Mouse (Mus musculus) CH12.LX (cell line): ENCODE results near the gene Ttc21b. TPM values are rescaled to one million over a fixed set of nuclear protein-coding genes. Genes with fewer than 3 reads are reported as not detected.

Source experiments
- DNase-seq: peaks from one replicate; pipeline ENCODE4 v3.0.0-alpha.2; 2013; ENCODE audit errors: extremely low read depth
- H3K27ac ChIP-seq: 2 replicates; pipeline ENCODE4 v1.5.1; 2012; ENCODE audit warnings: low read depth, mild to moderate bottlenecking, control low read depth, moderate library complexity; ENCODE audit not compliant: insufficient read depth
- H3K27me3 ChIP-seq: replicated peaks from 2 replicates; pipeline ENCODE3; 2012; ENCODE audit warnings: inconsistent platforms
- H3K36me3 ChIP-seq, 2 experiments: replicated peaks in 1 of 2; 2 replicates each; pipeline versions ENCODE3 to v1.6.1; 2012; ENCODE audit warnings: inconsistent platforms in 1 of 2, low read length in 1 of 2, mild to moderate bottlenecking in 1 of 2, mixed read lengths in 1 of 2, moderate library complexity in 1 of 2; ENCODE audit not compliant: control insufficient read depth in 1 of 2, insufficient read depth in 1 of 2
- H3K4me1 ChIP-seq, 2 experiments: 2 replicates each; pipeline ENCODE4 v1.6.1; 2012; ENCODE audit warnings: inconsistent platforms in 1 of 2, moderate library complexity in 1 of 2; ENCODE audit not compliant: insufficient read depth in 2 of 2, control insufficient read depth in 1 of 2
- H3K4me2 ChIP-seq: 2 replicates; pipeline ENCODE4 v1.6.1; 2012; ENCODE audit warnings: low read depth, mild to moderate bottlenecking, control low read depth; ENCODE audit not compliant: poor library complexity, insufficient read depth, severe bottlenecking
- H3K4me3 ChIP-seq, 3 experiments: fragments of 150-350 bp in 1 of 3; sonication (generic) in 1 of 3; replicated peaks in 1 of 3; 2 replicates each; pipeline versions ENCODE3 to v1.5.1; 2011 to 2012; ENCODE audit warnings: low read depth in 2 of 3, low read length in 2 of 3, mild to moderate bottlenecking in 2 of 3, moderate library complexity in 2 of 3, control low read depth in 1 of 3, improper control_type of control experiment in 1 of 3, inconsistent platforms in 1 of 3, mixed read lengths in 1 of 3; ENCODE audit not compliant: poor library complexity in 1 of 3
- H3K79me2 ChIP-seq: replicated peaks from 2 replicates; pipeline ENCODE4 v1.6.1; 2012; ENCODE audit warnings: mild to moderate bottlenecking, moderate library complexity; ENCODE audit not compliant: control insufficient read depth, poor library complexity, insufficient read depth, severe bottlenecking; ENCODE audit errors: extremely low read depth
- H3K9ac ChIP-seq: 2 replicates; pipeline ENCODE4 v1.6.1; 2012; ENCODE audit warnings: low read depth, mild to moderate bottlenecking, control low read depth, moderate library complexity; ENCODE audit not compliant: insufficient read depth
- H3K9me3 ChIP-seq: replicated peaks from 2 replicates; pipeline ENCODE3; 2012; ENCODE audit warnings: low read length, inconsistent platforms, mixed read lengths
- E2F4 ChIP-seq: IDR thresholded peaks from 2 replicates; pipeline ENCODE4 v1.6.1; 2011; ENCODE audit warnings: low read depth, low read length, improper control_type of control experiment; ENCODE audit not compliant: insufficient replicate concordance
- ELF1 ChIP-seq: IDR thresholded peaks from 2 replicates; pipeline ENCODE4 v1.6.1; 2014; ENCODE audit warnings: low read depth, mild to moderate bottlenecking, inconsistent platforms, low read length, improper control_type of control experiment
- GABPA ChIP-seq: IDR thresholded peaks from 2 replicates; pipeline ENCODE4 v1.6.1; 2012; ENCODE audit warnings: low read depth, low read length, improper control_type of control experiment, inconsistent platforms; ENCODE audit not compliant: insufficient replicate concordance
- HCFC1 ChIP-seq: IDR thresholded peaks from 2 replicates; pipeline ENCODE4 v1.6.1; 2012; ENCODE audit warnings: low read depth, mild to moderate bottlenecking, inconsistent platforms, low read length, improper control_type of control experiment
- JUN ChIP-seq: IDR thresholded peaks from 2 replicates; pipeline ENCODE4 v1.6.1; 2011; ENCODE audit warnings: low read depth, mild to moderate bottlenecking, low read length, improper control_type of control experiment, moderate library complexity; ENCODE audit not compliant: insufficient read depth
- MAFK ChIP-seq: IDR thresholded peaks from 2 replicates; pipeline ENCODE4 v1.6.1; 2011; ENCODE audit warnings: low read length, improper control_type of control experiment; ENCODE audit not compliant: insufficient replicate concordance
- MAZ ChIP-seq: IDR thresholded peaks from 2 replicates; pipeline ENCODE4 v1.6.1; 2012; ENCODE audit warnings: low read depth, mild to moderate bottlenecking, inconsistent platforms, low read length, improper control_type of control experiment, moderate library complexity
- MEF2A ChIP-seq: IDR thresholded peaks from 2 replicates; pipeline ENCODE4 v1.6.1; 2014; ENCODE audit warnings: low read depth, mild to moderate bottlenecking, inconsistent platforms, low read length, improper control_type of control experiment, borderline replicate concordance
- MXI1 ChIP-seq: IDR thresholded peaks from 2 replicates; pipeline ENCODE4 v1.6.1; 2011; ENCODE audit warnings: mild to moderate bottlenecking, low read depth, low read length, improper control_type of control experiment
- NELFE ChIP-seq: IDR thresholded peaks from 2 replicates; pipeline ENCODE4 v1.6.1; 2011; ENCODE audit warnings: low read depth, low read length, improper control_type of control experiment
- PAX5 ChIP-seq: IDR thresholded peaks from 2 replicates; pipeline ENCODE4 v1.6.1; 2012; ENCODE audit warnings: low read length, inconsistent platforms, mixed read lengths
- RCOR1 ChIP-seq: conservative IDR thresholded peaks from 2 replicates; pipeline ENCODE4 v1.6.1; 2012; ENCODE audit warnings: low read depth, mild to moderate bottlenecking, inconsistent platforms, low read length, improper control_type of control experiment
- SIN3A ChIP-seq: IDR thresholded peaks from 2 replicates; pipeline ENCODE4 v1.6.1; 2012; ENCODE audit warnings: low read length, improper control_type of control experiment, inconsistent platforms
- SMC3 ChIP-seq: IDR thresholded peaks from 2 replicates; pipeline ENCODE4 v1.6.1; 2011; ENCODE audit warnings: low read depth, low read length, improper control_type of control experiment
- TBP ChIP-seq: conservative IDR thresholded peaks from 2 replicates; pipeline ENCODE4 v1.6.1; 2011; ENCODE audit warnings: low read depth, low read length, improper control_type of control experiment
- USF1 ChIP-seq: IDR thresholded peaks from 2 replicates; pipeline ENCODE4 v1.6.1; 2014; ENCODE audit warnings: low read depth, mild to moderate bottlenecking, inconsistent platforms, low read length, improper control_type of control experiment
- USF2 ChIP-seq: conservative IDR thresholded peaks from 2 replicates; pipeline ENCODE4 v1.6.1; 2011; ENCODE audit warnings: low read depth, low read length, improper control_type of control experiment
- dilution Hi-C: fragments of 300-500 bp; cut with MboI; formaldehyde crosslinking; loops from 2 replicates; pipeline ENCODE4 v1.14.3; 2020; ENCODE audit warnings: low sequenced_read_pairs; ENCODE audit not compliant: extremely low pct_unique_long_range_greater_than_20kb, extremely low pct_ligation_motif_present
- in situ Hi-C: fragments of 300-500 bp; cut with MboI; formaldehyde crosslinking; loops from 3 replicates; pipeline ENCODE4 v1.14.3; 2019; ENCODE audit warnings: low sequenced_read_pairs, low pct_ligation_motif_present, low pct_unique_long_range_greater_than_20kb, mixed read lengths
- polyA plus RNA-seq: library from polyadenylated mRNA; unstranded; fragments of >175 nt; gene quantifications from 2 replicates; pipeline ENCODE4 v1.2.1, GENCODE M21; 2012; ENCODE audit warnings: low read depth; ENCODE audit not compliant: insufficient read length
- total RNA-seq, 2 experiments: library from RNA; depleted of rRNA; stranded (reverse); fragments of 300-350 nt in 1 of 2; fragments of >200 nt in 1 of 2; gene quantifications; 2 replicates each; pipeline ENCODE4 v1.2.3; 2012 to 2014

The Ttc21b gene
- total and polyA plus RNA-seq, 3 experiments: not detected

- Histone ChIP-seq H3K4me1 (no peaks in the 10 kb centered on the region), H3K9ac (no peak overlapping the region), H3K36me3 (no peaks in the 10 kb centered on the region), H3K4me3 (no peak overlapping the region)
- DNase-seq: no peak
- dilution Hi-C loops: no loop called here
- in situ Hi-C loops: no loop called here
- TF ChIP-seq MAZ: no peak
- no peak for TF ChIP-seq SIN3A
- TF ChIP-seq E2F4: no peak
- TF ChIP-seq RCOR1: no peak
- no peak for TF ChIP-seq USF1
- TF ChIP-seq ELF1: no peak
- no peak for TF ChIP-seq NELFE
- no peak for TF ChIP-seq SMC3
- TF ChIP-seq USF2: no peak
- TF ChIP-seq TBP: no peak
- no peak for TF ChIP-seq PAX5
- TF ChIP-seq MEF2A: no peak
- TF ChIP-seq, all 38 proteins: peak for 0
- Histone ChIP-seq H3K27me3 (no peaks in the 10 kb centered on the region), H3K9me3 (peaks cover 17% of the 10 kb centered on the region), H3K4me2 (no peak overlapping the region), H3K79me2 (no peaks in the 10 kb centered on the region), H3K27ac (no peak overlapping the region)
Measured at GRCm38 (mm10) chr2:66244013-66244412, 12.4 kb downstream of the Ttc21b start.

- in situ Hi-C loops (no loop called here), dilution Hi-C loops (no loop called here)
- DNase-seq: no peak
- no peak overlapping the region for H3K4me2 ChIP-seq
- no peaks in the 10 kb centered on the region for H3K36me3 ChIP-seq
- no peaks in the 10 kb centered on the region for H3K79me2 ChIP-seq
- no peaks in the 10 kb centered on the region for H3K27me3 ChIP-seq
- H3K9me3 ChIP-seq: peaks cover 8% of the 10 kb centered on the region
- TF ChIP-seq E2F4 (no peak), JUN (no peak), MAFK (no peak), MAZ (no peak), USF2 (no peak), HCFC1 (no peak), MXI1 (no peak), GABPA (no peak)
- no peaks in the 10 kb centered on the region for H3K4me1 ChIP-seq
- H3K9ac ChIP-seq: no peak overlapping the region
- no peak overlapping the region for H3K4me3 ChIP-seq
- no peak overlapping the region for H3K27ac ChIP-seq
Measured at GRCm38 (mm10) chr2:66240334-66240733, 16.1 kb downstream of the Ttc21b start.
